Mouse (Mus musculus) stomach, postnatal 0 days (tissue): Measurements from ENCODE around the gene Gm28551. TPM values are rescaled to one million over a fixed set of nuclear protein-coding genes. Genes with fewer than 3 reads are reported as not detected.
A peak's percentile ranks its signal among the peaks of the same experiment; 100 is the strongest.

Source experiments
- ATAC-seq: fragments of 200-750 bp; cut with Nextera tagmentation; 2 replicates; pipeline ENCODE4 v1.8.0; 2017; ENCODE audit not compliant: low FRiP score, low TSS enrichment
- DNase-seq: peaks from one replicate; pipeline ENCODE4 v3.0.0-alpha.2; 2016; ENCODE audit warnings: low spot score
- H3K27ac ChIP-seq: fragments of 300-500 bp; sonication (generic); replicated peaks from 2 replicates; pipeline ENCODE4 v1.5.1; 2014; ENCODE audit warnings: mild to moderate bottlenecking, control low read depth
- H3K27me3 ChIP-seq: fragments of 300-500 bp; sonication (generic); 2 replicates; pipeline ENCODE4 v1.6.1; 2014; ENCODE audit warnings: low read length; ENCODE audit not compliant: control insufficient read depth, insufficient read depth
- H3K36me3 ChIP-seq: fragments of 300-500 bp; sonication (generic); 2 replicates; pipeline ENCODE4 v1.6.1; 2014; ENCODE audit warnings: low read length, mixed read lengths; ENCODE audit not compliant: control insufficient read depth, insufficient read depth
- H3K4me1 ChIP-seq: fragments of 300-500 bp; sonication (generic); replicated peaks from 2 replicates; pipeline ENCODE4 v1.6.1; 2014; ENCODE audit warnings: antibody characterized with exemption; ENCODE audit not compliant: control insufficient read depth, insufficient read depth
- H3K4me2 ChIP-seq: fragments of 300-500 bp; sonication (generic); replicated peaks from 2 replicates; pipeline ENCODE4 v1.6.1; 2014; ENCODE audit warnings: low read depth, mild to moderate bottlenecking, control low read depth, moderate library complexity
- H3K4me3 ChIP-seq: fragments of 300-500 bp; sonication (generic); 2 replicates; pipeline ENCODE4 v1.5.1; 2014; ENCODE audit warnings: low read depth, low read length, control low read depth
- H3K9ac ChIP-seq: fragments of 300-500 bp; sonication (generic); 2 replicates; pipeline ENCODE4 v1.6.1; 2014; ENCODE audit warnings: mild to moderate bottlenecking, low read length, control low read depth, mixed read lengths
- H3K9me3 ChIP-seq: fragments of 300-500 bp; sonication (generic); 2 replicates; pipeline ENCODE4 v1.6.1; 2016; ENCODE audit warnings: low read length; ENCODE audit not compliant: control insufficient read depth
- CTCF ChIP-seq: IDR thresholded peaks from 2 replicates; pipeline ENCODE4 v1.5.1; 2016; ENCODE audit warnings: antibody characterized with exemption, low read depth, mild to moderate bottlenecking, moderate library complexity
- EP300 ChIP-seq: optimal IDR thresholded peaks from 2 replicates; pipeline ENCODE3; 2016; ENCODE audit warnings: antibody characterized with exemption
- WGBS: fragments of 180-500 bp; shearing (Covaris S2); extraction: QIAGEN DNeasy Blood & Tissue Kit; methylation state at CpG from one replicate; pipeline ENCODE4 v1.1.7; 2014; 5-methylcytosine and 5-hydroxymethylcytosine counted together
- polyA plus RNA-seq: library from polyadenylated mRNA; unstranded; fragments of >200 nt; fragmentation: Nextera tagmentation; extraction: Ambion mirVana; gene quantifications from 2 replicates; pipeline ENCODE4 v1.2.1, GENCODE M21; 2015

Gm28551 gene
- polyA plus RNA-seq, 1 experiment from 2014 or later, result 0.27 TPM

DNA sequence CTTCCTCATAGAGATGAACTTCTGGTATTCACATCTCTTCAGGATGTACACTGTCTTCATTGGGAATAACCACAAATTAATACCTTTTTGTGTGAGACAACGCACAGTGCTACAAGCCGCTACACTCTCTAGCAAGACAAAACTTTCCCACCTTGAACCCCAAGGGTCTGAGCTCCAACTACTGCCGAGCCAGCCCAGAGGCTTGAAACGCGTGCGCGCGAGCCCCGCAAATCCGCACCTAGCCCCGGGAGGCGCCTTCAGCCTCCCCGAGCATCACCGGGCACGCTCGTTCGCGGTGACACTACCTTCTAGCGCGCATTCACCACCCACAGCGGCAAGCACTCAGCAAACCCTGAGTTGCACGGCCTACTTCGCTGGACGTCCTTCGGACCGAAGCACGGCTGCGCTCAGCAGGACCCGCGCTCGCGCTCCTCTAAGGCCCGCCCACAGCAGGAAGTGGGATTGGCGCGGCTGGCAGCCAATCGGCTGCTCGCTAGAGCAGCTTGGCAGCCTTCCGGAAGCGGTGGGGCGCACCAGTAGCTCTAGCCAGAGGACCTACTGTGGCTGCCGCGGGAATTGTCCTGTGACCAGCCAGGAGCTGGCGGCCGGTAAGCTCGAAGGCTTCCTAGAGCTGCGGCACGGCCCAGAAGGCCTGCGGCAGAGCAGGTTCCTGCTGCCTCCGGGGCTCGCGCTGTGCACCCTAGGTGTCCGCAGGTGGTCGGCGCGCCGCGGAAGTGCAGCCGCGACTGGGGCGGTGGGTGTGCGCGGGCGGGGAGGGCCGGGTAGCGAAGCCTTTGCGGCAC lies 55.7 kb downstream of the Gm28551 start, which contains the start of the genes Pms1, Ormdl1 and Gm28778:
TSS of gene Pms1 (minus strand) at position 438 of the 803 bp plus-strand sequence.
TSS of gene Ormdl1 (plus strand) at position 515 of the 803 bp plus-strand sequence.
TSS of gene Gm28778 (plus strand) at position 531 of the 803 bp plus-strand sequence.
- peak within 1 kb of the TSS; percentile 84 for H3K4me3 ChIP-seq
- H3K27me3 ChIP-seq, result no peaks in the 10 kb centered on the region
- WGBS, result under 1% methylated on average over 63 of the region's 66 CpGs
- DNase-seq (peak; percentile 97), ATAC-seq (peak; percentile 100)
- no peaks in the 10 kb centered on the region for H3K36me3 ChIP-seq
- H3K4me2 ChIP-seq, result peak within 1 kb of the TSS; percentile 88
- no peaks in the 10 kb centered on the region for H3K4me1 ChIP-seq
- peak within 1 kb of the TSS; percentile 90 for H3K27ac ChIP-seq
- TF ChIP-seq EP300 (no peak), CTCF (peak; percentile 21; the same call in 1 of the 2 replicates)
- peak within 1 kb of the TSS; percentile 80 for H3K9ac ChIP-seq
- no peaks in the 10 kb centered on the region for H3K9me3 ChIP-seq

DNA sequence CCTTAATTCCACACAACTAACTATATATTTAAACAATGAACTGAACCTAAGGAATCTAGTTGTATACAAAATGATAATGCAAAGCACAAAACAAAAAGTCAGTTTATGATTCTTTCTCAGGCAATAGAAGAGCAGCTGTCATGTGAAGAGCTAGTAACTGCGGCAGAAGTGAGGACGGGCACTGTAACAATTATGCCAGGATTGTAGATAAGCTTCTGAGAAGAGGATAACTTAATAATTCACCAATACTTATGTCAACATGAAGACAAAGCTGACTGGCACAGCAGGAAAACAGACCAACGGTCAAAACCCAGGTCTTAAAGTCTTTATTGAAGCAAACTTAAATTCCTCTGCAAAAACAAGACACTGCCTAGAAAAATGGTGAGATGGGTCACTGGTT lies 61.3 kb downstream of the Gm28551 start:
- DNase-seq (no peak), ATAC-seq (no peak)
- Histone ChIP-seq H3K4me2 (no peak overlapping the region), H3K27me3 (no peaks in the 10 kb centered on the region), H3K27ac (no peak overlapping the region), H3K9ac (no peak overlapping the region), H3K36me3 (no peaks in the 10 kb centered on the region), H3K4me1 (no peaks in the 10 kb centered on the region), H3K4me3 (no peak overlapping the region), H3K9me3 (no peaks in the 10 kb centered on the region)
- 60% methylated on average over 3 of the region's 3 CpGs for WGBS
- TF ChIP-seq CTCF (no peak), EP300 (no peak)

Other genes starting within 250 kb of the Gm28551 start
- not detected in 2 replicates for gene 1700019A02Rik, start 165.0 kb downstream of the Gm28551 start, polyA plus RNA-seq
- 4.7 TPM in 2 replicates for gene Pms1, start 55.6 kb downstream of the Gm28551 start, polyA plus RNA-seq
- 29.6 and 29.8 TPM in 2 replicates for gene Ormdl1, start 55.6 kb downstream of the Gm28551 start, polyA plus RNA-seq
- gene Gm28778, start 55.6 kb downstream of the Gm28551 start, polyA plus RNA-seq, result 0.23 TPM in 1 of 2 replicates, not detected in the other
- gene Osgepl1, start 39.0 kb downstream of the Gm28551 start, polyA plus RNA-seq, result 15.7 and 16.7 TPM in 2 replicates
- gene Asdurf, start within 50 bp of the Gm28551 start, polyA plus RNA-seq, result 2.8 and 13.4 TPM in 2 replicates
- gene Asnsd1, start 85 bp upstream of the Gm28551 start, polyA plus RNA-seq, result 44.0 and 48.8 TPM in 2 replicates